Mouse (Mus musculus) central nervous system, embryonic 14 days (tissue): ENCODE data around the gene Hpse2. TPM values are rescaled to one million over a fixed set of nuclear protein-coding genes. Genes with fewer than 3 reads are reported as not detected.

Experiments used
- polyA plus RNA-seq: library from polyadenylated mRNA; depleted of rRNA; stranded (reverse); fragments of >200 nt; gene quantifications from 2 replicates; pipeline ENCODE4 v1.2.3, GENCODE M21; 2012; rRNA removed

Gene Hpse2
- polyA plus RNA-seq, result 0.12 and 0.23 TPM in 2 replicates

DNA sequence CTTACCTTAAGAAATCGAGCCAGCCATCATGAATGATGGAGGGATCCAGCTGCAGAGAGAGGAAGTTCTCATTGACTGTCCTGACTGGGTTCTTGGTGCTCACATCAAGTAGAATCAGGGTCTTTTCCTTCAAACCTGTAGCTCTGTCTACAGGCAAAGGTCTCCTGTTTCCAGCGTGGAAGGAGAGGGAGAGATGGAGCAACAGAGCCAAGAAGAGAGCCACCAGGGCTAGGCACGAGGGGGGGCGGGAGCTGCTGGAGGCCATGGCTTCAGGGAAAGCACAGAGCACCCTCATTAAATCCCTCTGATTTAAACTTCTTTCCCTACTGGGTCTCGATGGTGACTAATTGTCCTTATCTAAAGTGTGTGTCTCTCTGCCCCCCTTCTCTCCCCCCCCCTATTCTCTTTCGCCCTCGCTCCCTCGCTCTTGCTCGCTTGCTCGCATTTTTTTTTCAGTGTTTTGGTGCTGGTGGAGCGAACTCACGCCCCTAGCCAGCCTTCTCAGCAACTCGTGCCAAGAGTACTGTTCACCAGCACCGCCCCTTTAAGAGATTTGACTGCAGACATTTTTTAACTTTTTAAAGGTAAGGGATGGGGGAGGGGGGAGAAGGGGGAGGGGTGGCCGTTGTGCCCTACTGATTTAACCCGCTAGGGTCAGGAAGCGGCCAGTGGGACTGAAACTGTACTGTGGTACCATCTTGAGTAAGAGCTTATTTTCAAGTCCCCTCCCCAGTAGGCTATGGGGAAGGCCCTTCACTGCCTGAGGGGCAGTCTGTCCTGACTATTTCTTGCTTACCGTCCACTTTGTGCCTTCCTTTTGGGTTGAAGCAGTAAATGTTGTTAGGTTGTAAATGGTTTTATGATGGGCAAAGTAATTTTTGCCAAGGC is at the start of gene Hpse2:
Gene Hpse2 (minus strand): TSS at position 339 of the 888 bp plus-strand sequence.

DNA sequence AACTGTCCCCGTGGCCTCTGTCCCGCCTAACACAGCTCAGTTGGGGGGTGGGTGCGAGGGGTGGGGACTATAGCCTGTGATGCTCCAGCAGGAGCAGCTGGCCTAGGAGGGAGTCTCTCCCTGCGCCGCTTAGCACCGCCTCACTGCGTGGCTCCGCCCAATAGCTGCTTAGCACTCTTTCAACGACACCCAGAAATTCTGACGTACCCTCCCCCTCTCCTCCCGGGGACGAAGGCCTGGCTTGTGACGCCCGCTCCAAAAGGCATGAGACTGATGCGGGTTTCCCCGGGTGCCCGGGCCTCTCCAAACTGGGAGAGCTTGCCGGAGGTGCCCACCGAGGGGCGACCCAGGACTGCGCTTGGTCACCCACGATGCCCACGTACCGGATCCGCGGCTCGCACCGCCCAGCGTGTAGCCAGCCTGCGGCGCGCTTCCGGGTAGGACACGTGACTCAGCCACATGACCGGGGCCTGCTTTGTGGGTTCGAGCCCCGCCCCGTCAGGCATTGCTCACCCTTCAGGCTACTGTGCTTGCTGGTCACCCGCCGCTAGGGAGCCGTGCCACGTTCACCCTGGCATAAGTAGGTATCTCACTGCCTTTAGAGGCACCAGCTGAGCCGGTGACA is 608.5 kb downstream of the Hpse2 start, which contains the start of gene Hps1:
Gene Hps1 (minus strand): TSS at position 448 of the 625 bp plus-strand sequence.

DNA sequence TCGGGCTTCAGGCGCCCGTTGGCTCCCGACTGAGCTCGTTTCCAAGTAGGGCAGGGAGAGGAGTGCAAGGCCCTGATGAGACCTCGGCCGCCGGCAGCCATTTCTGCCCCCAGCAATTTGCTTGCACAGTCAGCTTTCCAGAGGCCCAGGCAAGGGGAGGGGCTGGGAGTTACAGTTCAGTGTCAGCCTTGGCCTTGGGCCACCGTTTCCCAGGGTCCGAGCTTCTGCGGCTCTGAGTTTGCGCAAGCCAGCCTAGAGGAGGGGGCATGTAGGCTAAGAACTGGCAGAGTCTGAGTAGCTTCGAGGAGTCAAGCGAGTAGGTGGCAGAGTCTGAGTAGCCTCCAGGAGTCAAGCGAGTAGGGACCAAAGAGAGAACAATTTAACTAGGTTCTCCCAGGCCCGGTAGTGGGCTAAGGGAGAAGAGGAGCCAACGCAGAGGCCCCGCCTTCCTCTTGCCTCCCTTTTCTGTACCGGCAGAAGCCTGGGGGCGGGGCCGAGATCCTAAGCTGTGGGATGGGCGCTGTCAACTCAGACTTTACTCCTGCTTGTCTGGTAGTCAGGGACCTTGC is 635.7 kb downstream of the Hpse2 start, which contains the start of gene Pyroxd2:
Gene Pyroxd2 (minus strand): TSS at position 413 of the 569 bp plus-strand sequence.

Other genes starting within 250 kb of the Hpse2 start
- gene Cnnm1, start 52.1 kb upstream of the Hpse2 start, polyA plus RNA-seq, result 3.8 and 5.0 TPM in 2 replicates
- 60.1 and 60.5 TPM in 2 replicates for gene Got1, start 136.2 kb upstream of the Hpse2 start, polyA plus RNA-seq
- 0.99 and 1.7 TPM in 2 replicates for gene Nkx2-3, start 224.0 kb upstream of the Hpse2 start, polyA plus RNA-seq